Mouse (Mus musculus): ENCODE measurements at regions not wholly inside any gene's neighbourhood (a gene's known extent, or its start where the extent isn't known, plus 50 kb on each side); places are given as distances from the start of the nearest gene placed in this dataset.

GRCm38 (mm10) chr2:79112076-79112475 lies 143.2 kb upstream of the Itga4 start:
- H3K4me1 ChIP-seq (replicated peaks; ENCODE audit: control insufficient read depth, insufficient read depth, low read length): 0 out of 2 replicates have a peak, but pooled peaks cover 2% of the 10 kb centered on the region
- H3K27ac ChIP-seq (ENCODE audit: control insufficient read depth, insufficient read depth, low read length): no peak overlapping the region
- WGBS: 8% methylated on average over 1 of the region's 1 CpGs
- no peak for DNase-seq
- no peaks in the 10 kb centered on the region for H3K27me3 ChIP-seq (ENCODE audit: control insufficient read depth, insufficient read depth, low read length)
- TF ChIP-seq CTCF (IDR thresholded peaks at IDR 0.05; ENCODE audit: borderline replicate concordance, control insufficient read depth, extremely low read depth, insufficient read depth, low read length, poor library complexity) (no peak), POLR2A (IDR thresholded peaks at IDR 0.05; ENCODE audit: control insufficient read depth, extremely low read depth, insufficient read depth, low read length, poor library complexity) (no peak)
- no peaks in the 10 kb centered on the region for H3K36me3 ChIP-seq (ENCODE audit: control insufficient read depth, insufficient read depth, low read length)
- H3K4me3 ChIP-seq (ENCODE audit: control insufficient read depth, insufficient read depth, low read length): no peak overlapping the region

GRCm38 (mm10) chr2:79120610-79121345 lies 134.4 kb upstream of the Itga4 start:
- no peaks in the 10 kb centered on the region for H3K36me3 ChIP-seq (ENCODE audit: control insufficient read depth, insufficient read depth, low read length)
- TF ChIP-seq POLR2A (IDR thresholded peaks at IDR 0.05; ENCODE audit: control insufficient read depth, extremely low read depth, insufficient read depth, low read length, poor library complexity) (no peak), CTCF (IDR thresholded peaks at IDR 0.05; ENCODE audit: borderline replicate concordance, control insufficient read depth, extremely low read depth, insufficient read depth, low read length, poor library complexity) (no peak)
- H3K27me3 ChIP-seq (ENCODE audit: control insufficient read depth, insufficient read depth, low read length): no peaks in the 10 kb centered on the region
- H3K4me1 ChIP-seq (replicated peaks; ENCODE audit: control insufficient read depth, insufficient read depth, low read length): no peaks in the 10 kb centered on the region; the same call in 1 of the 2 replicates
- peak overlapping the region; percentile 61; the same call in 1 of the 2 replicates for H3K27ac ChIP-seq (ENCODE audit: control insufficient read depth, insufficient read depth, low read length)
- no peak overlapping the region for H3K4me3 ChIP-seq (ENCODE audit: control insufficient read depth, insufficient read depth, low read length)
- WGBS: 29% methylated on average over 6 of the region's 6 CpGs
- no peak for DNase-seq

GRCm38 (mm10) chr2:79122530-79122929 lies 132.7 kb upstream of the Itga4 start:
- H3K36me3 ChIP-seq (ENCODE audit: control insufficient read depth, insufficient read depth, low read length): no peaks in the 10 kb centered on the region
- H3K27ac ChIP-seq (ENCODE audit: control insufficient read depth, insufficient read depth, low read length): no peak overlapping the region
- no peak for DNase-seq
- TF ChIP-seq POLR2A (IDR thresholded peaks at IDR 0.05; ENCODE audit: control insufficient read depth, extremely low read depth, insufficient read depth, low read length, poor library complexity): no peak
- TF ChIP-seq CTCF (IDR thresholded peaks at IDR 0.05; ENCODE audit: borderline replicate concordance, control insufficient read depth, extremely low read depth, insufficient read depth, low read length, poor library complexity): no peak
- H3K27me3 ChIP-seq (ENCODE audit: control insufficient read depth, insufficient read depth, low read length): no peaks in the 10 kb centered on the region
- no peak overlapping the region for H3K4me3 ChIP-seq (ENCODE audit: control insufficient read depth, insufficient read depth, low read length)
- peaks cover 2% of the 10 kb centered on the region for H3K4me1 ChIP-seq (replicated peaks; ENCODE audit: control insufficient read depth, insufficient read depth, low read length)

DNA sequence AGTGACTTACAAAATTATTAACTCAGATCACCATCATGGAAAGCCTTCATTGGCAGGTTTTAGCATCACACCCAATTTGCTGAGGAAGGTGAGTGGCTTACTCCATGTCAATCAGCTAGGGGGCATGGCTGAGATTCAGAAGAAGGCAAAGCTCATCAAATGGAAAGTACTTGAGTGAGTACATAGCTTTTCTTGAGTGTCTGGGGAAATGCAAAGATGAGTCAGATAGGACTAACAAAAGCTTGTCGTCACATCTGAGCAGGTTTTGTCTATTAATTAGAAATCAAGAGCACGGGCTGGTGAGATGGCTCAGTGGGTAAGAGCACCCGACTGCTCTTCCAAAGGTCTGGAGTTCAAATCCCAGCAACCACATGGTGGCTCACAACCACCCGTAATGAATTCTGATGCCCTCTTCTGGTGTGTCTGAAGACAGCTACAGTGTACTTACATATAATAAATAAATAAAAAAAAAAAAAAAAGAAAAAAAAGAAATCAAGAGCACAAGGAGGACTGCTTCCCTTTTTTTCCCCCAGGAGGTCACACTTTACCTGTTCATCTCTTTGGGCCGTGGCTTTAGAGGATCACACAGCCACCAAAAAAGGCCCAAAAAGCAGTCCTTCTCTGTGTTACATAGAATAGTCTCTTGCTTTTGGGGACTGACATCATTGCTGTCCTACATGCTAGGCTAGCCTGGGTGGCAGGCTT lies 130.8 kb upstream of the Itga4 start:
- no peaks in the 10 kb centered on the region for H3K27me3 ChIP-seq (ENCODE audit: control insufficient read depth, insufficient read depth, low read length)
- DNase-seq: peak; percentile 19
- no peaks in the 10 kb centered on the region for H3K36me3 ChIP-seq (ENCODE audit: control insufficient read depth, insufficient read depth, low read length)
- TF ChIP-seq POLR2A (IDR thresholded peaks at IDR 0.05; ENCODE audit: control insufficient read depth, extremely low read depth, insufficient read depth, low read length, poor library complexity) (no peak), CTCF (IDR thresholded peaks at IDR 0.05; ENCODE audit: borderline replicate concordance, control insufficient read depth, extremely low read depth, insufficient read depth, low read length, poor library complexity) (no peak)
- WGBS: 84% methylated on average over 5 of the region's 5 CpGs
- H3K4me3 ChIP-seq (ENCODE audit: control insufficient read depth, insufficient read depth, low read length): no peak overlapping the region
- no peak overlapping the region for H3K27ac ChIP-seq (ENCODE audit: control insufficient read depth, insufficient read depth, low read length)
- peaks cover 7% of the 10 kb centered on the region for H3K4me1 ChIP-seq (replicated peaks; ENCODE audit: control insufficient read depth, insufficient read depth, low read length)

GRCm38 (mm10) chr2:79126170-79126879 lies 128.9 kb upstream of the Itga4 start:
- peaks cover 7% of the 10 kb centered on the region for H3K4me1 ChIP-seq (replicated peaks; ENCODE audit: control insufficient read depth, insufficient read depth, low read length)
- 16% methylated on average over 6 of the region's 6 CpGs for WGBS
- H3K4me3 ChIP-seq (ENCODE audit: control insufficient read depth, insufficient read depth, low read length): no peak overlapping the region
- H3K27me3 ChIP-seq (ENCODE audit: control insufficient read depth, insufficient read depth, low read length): no peaks in the 10 kb centered on the region
- no peaks in the 10 kb centered on the region for H3K36me3 ChIP-seq (ENCODE audit: control insufficient read depth, insufficient read depth, low read length)
- TF ChIP-seq CTCF (IDR thresholded peaks at IDR 0.05; ENCODE audit: borderline replicate concordance, control insufficient read depth, extremely low read depth, insufficient read depth, low read length, poor library complexity) (no peak), POLR2A (IDR thresholded peaks at IDR 0.05; ENCODE audit: control insufficient read depth, extremely low read depth, insufficient read depth, low read length, poor library complexity) (no peak)
- H3K27ac ChIP-seq (ENCODE audit: control insufficient read depth, insufficient read depth, low read length): no peak overlapping the region
- DNase-seq: peak; percentile 36

GRCm38 (mm10) chr2:79126996-79127741 lies 128.1 kb upstream of the Itga4 start:
- DNase-seq: peak; percentile 25
- peak overlapping the region; percentile 95 for H3K27ac ChIP-seq (ENCODE audit: control insufficient read depth, insufficient read depth, low read length)
- peaks cover 9% of the 10 kb centered on the region for H3K4me1 ChIP-seq (replicated peaks; ENCODE audit: control insufficient read depth, insufficient read depth, low read length)
- WGBS: 15% methylated on average over 6 of the region's 6 CpGs
- no peaks in the 10 kb centered on the region for H3K27me3 ChIP-seq (ENCODE audit: control insufficient read depth, insufficient read depth, low read length)
- no peak overlapping the region for H3K4me3 ChIP-seq (ENCODE audit: control insufficient read depth, insufficient read depth, low read length)
- no peaks in the 10 kb centered on the region for H3K36me3 ChIP-seq (ENCODE audit: control insufficient read depth, insufficient read depth, low read length)
- TF ChIP-seq CTCF (IDR thresholded peaks at IDR 0.05; ENCODE audit: borderline replicate concordance, control insufficient read depth, extremely low read depth, insufficient read depth, low read length, poor library complexity) (no peak), POLR2A (IDR thresholded peaks at IDR 0.05; ENCODE audit: control insufficient read depth, extremely low read depth, insufficient read depth, low read length, poor library complexity) (no peak)
